Mouse (Mus musculus) spleen, postnatal 14 days (tissue): Measurements from ENCODE around the gene Hps5.
A peak's percentile ranks its signal among the peaks of the same experiment; 100 is the strongest.
"Not testable (repeated sequence)": the region's sequence is repeated elsewhere in the genome, so short reads cannot be mapped to it uniquely, and the experiment has no call there.

ENCODE experiments used
- DNase-seq, 2 experiments: peaks; one replicate each; pipeline ENCODE4 v3.0.0; 2021 to 2022; ENCODE audit warnings: low spot score in 2 of 2

The Hps5 gene

DNA sequence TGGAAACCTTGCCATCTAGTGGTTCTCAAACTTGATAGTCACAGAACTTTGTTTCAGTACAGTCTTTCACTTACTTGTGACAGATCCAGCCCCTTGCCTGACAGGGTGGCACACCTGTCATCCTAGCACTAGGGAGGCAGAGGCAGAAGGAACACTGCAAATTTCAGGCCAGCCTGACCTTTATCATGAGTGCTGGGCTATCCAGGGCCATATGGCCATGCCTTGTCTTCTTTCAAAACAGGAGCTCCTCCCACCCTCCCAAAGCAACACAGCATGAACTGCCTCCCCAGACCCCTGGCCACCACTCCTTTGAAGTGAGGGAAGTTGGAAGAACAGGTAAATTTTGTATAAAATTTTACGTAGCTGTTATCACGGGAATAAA lies 31.9 kb upstream of the Hps5 start:
- DNase-seq, result no peak

DNA sequence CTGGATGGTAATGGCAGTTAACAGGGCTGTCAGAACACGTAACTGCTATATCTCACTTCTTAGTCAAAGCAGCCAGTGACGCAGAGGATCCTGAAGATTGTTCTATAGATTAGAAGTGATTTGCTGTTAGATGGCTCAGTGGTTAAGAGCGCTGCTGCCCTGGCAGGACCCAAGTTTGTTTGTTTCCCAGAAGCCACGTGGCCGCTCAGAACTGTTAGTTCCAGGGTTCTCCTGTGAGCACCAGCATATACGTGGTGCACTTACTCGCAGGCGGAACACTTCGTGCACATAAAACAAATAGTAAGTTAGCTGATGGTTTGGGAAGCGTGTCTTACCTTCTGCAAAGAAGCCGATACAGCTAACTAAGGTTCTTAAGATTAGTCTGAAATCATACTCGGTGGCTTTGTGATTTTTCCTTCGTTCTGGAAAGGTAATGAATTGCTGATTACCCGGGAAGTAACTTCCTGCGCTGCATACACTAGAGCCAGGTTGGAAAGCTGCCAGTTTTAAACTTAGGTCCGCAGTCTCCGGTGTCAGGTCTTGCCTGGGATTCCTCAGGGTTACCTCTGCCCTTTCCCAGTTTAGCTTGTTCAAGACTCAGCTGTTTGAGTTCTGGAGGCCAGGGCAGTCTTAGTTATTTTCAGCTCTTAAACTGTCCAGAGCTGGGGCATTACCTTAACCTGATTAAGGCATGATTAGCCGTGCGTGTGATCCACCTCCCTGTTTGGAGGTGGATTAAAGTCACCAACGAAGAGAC lies 31.4 kb upstream of the Hps5 start:
- no peak for DNase-seq

DNA sequence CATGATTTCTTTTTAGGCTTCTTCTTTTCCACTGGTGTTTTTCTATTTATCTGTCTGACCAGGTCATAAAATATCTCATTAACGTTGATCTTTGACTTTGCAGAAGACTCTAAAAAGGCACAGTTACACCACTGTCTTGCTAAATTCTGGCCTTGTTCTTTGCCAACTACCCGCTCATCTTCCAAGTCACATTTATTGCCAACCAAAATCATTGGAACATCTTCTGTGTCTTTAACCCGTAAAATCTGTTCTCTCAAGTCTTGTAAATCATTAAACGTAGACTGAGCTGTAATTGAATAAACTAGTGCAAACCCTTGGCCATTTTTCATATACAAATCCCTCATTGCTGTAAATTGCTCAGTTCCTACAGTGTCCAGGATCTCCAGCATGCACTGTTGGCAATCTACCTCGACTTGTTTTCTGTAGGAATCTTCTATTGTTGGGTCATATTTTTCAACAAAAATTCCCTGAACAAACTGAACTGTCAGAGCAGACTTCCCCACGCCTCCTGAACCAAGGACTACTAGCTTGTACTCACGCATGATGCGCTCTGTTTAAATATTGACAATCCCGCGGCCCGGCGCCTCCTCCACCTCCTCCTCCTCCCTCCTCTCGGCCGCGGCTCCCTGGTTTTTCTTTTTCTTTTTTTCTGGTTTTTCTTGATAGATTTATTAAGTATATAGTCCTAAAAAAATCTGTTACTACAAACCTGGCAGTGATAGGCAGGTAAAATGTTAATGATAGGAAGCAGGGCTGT lies 25.2 kb upstream of the Hps5 start:
- not testable (repeated sequence) for DNase-seq

DNA sequence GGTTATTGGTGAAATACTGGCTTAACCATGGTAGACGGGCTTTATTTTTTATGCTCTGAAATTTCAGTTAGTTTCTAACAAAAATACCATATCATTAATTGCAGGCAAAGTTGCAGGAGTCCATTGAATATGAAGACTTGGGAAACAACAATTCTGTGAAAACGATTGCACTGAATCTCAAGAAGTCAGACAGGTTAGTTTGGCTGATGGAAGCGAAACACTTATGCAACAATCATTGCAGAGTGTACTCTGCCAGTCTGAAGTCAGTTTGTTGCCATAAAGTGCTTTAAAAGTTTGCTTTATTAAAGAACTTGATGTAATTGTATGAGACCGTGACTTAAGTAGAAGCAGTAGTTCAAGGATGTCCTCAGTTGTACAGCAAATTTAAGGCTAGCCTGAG lies 18.1 kb upstream of the Hps5 start:
- no peak for DNase-seq

DNA sequence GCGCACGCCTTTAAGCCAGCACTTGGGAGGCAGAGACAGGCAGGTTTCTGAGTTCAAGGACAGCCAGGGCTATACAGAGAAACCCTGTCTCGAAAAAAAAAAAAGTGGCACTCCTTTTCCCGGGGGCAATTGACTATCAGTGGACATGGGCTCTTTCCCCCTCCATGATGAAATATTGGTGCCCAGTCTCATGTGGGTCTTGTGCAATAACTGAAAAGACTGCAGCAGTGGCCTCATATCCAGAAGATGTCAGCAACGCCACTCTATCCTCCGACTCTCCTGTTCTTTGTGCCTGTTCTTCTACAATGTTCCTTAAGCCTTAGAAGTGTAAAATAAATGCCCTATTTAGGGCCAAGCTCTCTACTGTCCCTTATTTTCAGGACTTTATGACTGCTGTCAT lies 14.5 kb upstream of the Hps5 start:
- no peak for DNase-seq

DNA sequence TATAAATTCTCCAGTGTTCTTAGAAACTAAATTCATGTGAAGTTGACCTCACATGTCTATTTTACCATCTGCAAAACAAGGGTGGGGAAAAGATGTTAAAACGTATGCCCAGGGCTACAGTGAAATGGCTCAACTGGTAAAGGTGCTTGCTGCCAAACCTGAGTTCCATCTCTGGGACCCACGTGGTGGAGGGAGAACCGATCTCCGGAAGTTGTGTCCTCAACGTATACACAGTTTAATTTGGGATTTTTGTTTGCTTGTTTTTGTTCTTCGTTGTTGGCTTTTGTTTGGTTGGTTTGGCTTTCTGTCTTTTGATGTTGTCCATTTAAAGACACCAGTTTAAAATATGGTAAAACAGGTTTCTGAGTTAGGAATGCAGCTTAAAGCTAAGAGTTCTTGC lies 915 bp upstream of the Hps5 start:
- DNase-seq, result no peak

DNA sequence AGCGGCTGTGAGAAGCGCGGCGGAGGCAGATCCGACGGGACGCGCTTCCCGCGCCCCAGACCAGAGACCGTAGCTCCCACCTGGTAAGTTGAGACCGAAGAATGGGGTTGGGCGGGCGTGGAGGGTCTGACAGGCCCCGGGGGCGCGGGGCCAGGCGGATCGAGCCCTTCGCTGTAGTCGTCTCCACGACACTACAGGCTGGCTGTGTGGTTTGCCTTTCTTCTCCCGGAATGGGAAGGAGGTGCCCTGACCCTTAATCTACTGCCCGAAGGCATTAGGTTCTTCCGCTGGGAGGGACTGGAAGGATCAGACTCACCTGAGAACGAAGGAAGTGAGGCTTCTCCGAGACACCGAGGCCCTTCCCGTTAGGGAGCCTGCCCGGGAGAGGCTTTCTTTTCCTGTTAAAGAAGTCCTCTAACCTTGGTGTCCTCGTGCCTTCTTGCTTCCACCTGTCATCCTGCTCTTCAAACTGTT lies 379 bp upstream of the Hps5 start:
- DNase-seq, result no peak

DNA sequence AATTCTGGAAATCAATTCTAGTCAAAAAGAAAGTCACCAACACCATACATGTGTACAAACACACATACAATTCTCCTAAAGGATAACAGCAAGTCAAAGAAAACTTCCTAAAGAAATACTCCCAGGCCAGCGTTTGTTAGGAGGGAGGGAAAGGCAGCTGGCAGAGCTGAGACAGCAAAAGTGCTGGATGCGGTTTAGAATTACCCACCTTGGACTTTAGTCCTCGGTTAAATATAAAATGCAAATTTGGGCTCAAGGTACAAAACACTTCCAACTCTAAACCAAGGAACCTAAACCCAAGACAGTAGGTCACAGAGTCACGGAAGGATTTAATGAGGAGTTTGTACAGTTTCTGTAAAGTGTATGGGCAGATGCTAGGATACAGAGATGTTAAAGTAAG lies 2.0 kb downstream of the Hps5 start:
- no peak for DNase-seq

DNA sequence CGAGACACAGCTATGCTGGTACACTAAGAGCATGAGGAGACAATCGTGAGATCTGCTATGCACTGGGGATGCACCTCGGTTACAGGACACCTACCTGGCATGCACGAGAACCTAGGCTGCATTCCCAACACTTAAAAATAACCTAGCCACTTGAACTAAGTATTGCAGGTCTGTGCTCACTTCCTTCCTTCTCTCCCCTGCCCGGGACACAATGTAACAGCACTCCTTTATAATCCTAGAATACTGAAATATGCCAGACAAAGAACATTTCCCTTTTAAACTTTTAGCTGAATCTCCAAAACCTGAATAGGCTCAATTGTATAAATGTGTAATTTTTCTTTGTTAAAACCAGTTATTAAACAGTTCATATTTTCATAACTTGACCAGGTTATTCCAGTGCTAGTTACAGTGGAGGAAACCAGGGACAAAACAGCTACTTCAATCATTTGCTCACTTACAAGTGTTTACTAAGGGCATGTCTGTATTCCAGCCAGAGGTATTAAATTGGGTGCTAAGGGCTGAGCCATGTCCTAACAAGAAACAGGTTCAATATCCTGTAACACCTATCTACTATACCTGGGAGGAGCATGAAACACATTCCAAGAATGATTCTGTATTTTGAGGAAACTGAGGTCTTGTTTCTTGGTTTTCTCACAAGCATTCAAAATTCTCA lies 6.6 kb downstream of the Hps5 start:
- DNase-seq, result no peak

DNA sequence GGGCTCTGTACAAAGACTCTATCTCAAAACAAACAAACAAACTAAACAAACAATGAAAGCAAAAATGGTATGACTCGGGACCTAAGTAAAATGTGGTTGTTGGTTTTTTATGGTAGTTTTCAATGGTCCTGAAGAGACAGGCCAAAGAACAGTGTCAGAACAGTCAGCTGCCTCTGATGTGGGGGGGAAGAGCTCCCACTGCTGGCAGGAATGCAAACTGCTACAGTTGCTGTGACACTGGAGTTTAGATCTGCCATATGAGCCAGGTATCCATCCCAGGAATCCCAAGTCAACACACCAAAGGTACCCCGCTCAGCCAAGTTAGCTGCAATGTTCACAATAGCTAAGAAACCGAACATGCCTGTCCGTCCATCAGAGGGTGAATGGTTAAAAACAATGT lies 25.2 kb downstream of the Hps5 start:
- peak in 1 of 2 experiments; percentile 30 for DNase-seq

DNA sequence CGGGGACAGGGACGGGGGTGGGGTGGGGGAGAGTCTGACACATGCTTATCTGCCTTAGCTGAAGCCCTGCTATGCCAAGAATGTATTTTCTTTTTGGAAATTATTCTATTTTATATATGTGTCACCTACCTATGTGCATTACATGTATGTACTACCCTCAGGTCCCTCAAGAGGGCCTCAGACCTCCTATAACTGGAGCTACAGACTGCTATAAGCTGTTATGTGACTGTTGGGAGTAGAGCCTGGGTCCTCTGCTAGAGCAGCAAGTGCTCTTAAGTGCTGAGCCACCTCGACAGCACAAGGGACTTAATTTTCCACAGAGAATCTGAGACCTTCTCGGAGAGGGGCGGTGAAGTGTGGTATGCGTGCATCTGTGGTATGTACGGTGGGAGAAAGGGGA lies 27.4 kb downstream of the Hps5 start:
- no peak for DNase-seq

DNA sequence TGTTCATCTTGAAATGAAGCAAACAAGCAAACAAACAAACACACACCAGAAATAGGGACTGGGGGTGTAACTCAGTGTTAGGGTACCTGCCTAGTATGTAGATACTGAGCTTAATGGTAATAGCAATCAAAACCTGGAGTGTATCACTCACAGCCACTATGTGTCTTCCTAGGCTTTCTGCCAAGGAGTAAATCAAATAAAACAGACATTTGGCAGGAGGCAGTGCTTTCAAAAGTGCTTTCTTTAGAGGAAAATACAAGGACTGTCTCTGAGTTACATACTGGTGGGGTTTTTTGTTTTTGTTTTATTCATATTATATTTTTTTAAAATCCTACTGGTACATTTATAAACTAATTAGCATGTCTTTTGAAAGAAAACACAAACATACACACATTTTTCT lies 28.5 kb downstream of the Hps5 start:
- DNase-seq, result no peak

DNA sequence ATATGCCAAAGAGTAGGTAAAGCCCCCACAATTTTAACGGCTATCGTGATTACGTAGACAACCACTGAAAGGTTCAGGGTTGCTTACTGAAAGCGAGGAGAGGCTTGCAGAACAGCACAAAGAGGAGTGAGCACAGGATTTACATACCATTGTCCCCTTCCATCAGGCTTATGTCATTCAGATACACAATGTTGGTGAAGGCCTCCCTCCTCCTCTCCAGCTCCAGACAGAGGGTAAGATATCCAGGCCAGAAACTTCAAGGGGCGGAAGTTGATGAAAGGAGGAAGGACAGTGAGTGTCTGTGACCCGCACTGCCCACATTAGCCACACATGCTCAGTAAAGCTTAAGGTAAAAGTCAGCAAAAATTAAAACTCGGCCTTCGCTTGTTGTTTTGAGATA lies 31.2 kb downstream of the Hps5 start:
- no peak for DNase-seq

DNA sequence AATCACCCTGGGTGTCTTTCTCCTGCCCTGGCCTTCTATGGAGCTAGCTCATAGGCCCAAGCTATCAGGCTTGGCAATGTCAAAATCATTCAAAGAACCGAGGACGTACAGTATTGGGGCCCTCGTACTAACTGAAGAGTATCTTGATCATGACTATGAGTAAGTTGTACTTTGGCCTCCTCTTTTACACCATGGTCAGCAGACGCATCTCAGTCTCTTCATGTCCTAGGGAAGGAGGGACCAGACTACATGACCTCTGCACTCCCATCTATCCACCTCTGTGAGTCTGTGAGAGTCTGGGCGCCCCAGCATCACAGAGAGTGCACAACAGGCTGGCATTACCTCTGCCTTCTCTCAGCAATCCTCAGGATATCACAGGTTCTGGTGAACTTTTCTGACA lies 33.3 kb downstream of the Hps5 start:
- DNase-seq, result no peak

DNA sequence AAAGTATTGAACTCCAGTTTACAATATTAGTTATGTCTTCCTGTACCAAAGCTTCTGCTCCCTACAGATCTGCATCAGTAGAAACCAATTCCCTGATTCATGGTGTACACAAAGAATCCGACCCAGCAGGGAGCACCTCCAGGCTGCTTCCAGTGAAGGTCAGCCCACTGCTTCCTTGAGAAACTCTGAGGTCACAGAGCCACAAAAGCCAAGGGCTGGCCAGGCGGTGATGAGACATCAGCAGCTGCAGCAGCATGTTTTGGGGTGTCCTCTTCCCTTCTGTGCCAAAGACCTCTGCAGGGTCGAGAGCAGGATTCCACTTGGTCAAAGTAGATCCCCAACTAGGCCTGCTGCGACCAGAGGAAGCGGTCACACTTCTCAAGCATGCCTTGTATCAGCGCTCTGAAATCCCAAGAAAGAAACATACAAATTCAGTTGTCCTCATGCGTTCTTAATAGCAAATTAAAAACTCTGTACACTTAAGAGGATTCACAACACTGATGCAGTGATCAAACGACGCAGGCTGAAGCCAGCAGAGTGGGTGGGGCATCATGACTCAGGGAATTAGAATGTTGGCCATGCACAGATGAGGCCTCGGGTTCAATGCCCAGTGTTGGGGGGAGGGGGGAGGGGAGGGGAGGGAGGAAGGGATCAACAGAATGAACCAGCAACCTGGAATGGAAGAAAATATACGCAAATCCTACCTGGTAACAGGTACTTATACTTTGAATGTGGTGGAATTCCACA lies 34.6 kb downstream of the Hps5 start:
- DNase-seq, result no peak

DNA sequence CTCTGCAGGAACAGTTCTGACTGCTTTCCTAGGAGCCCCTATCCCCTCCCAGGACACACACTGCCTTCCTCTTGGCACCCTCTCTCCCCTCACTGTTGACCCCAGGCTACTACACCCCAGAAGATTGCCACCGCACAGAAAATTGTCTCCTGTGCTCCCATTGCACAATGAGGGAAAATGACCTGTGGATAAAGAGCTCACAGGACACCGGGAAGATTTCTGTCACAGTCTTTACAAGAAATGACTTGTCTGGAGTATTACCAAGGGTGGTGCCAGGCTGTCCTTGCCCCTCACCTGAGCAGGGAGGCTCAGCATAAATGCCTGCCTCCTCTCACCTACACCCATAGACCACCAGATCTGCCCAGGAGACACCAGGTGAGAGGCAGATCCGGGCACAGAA lies 44.4 kb downstream of the Hps5 start, which contains the start of gene Saa2:
TSS of gene Saa2 (plus strand) at position 301 of the 400 bp plus-strand sequence.
- no peak for DNase-seq

DNA sequence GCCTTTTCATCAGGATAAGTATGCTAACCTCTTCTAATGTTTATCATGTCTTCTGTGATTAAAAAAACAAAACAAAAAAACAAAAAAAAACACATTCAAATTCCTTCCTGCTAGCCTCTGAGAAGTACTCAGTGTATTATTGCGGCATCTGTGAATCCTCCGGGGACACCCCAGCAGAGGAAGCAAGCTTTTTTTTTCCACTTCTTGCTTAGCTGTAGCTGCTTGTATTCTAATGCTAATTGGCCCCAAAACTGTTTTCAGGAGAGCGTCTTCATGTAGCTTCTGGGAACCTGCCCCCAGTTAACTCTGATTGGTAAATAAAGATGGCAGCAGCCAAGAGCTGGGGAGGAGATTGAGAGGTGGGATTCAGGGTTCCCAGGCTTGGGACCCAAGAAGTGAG lies 47.4 kb downstream of the Hps5 start:
- DNase-seq, result no peak

DNA sequence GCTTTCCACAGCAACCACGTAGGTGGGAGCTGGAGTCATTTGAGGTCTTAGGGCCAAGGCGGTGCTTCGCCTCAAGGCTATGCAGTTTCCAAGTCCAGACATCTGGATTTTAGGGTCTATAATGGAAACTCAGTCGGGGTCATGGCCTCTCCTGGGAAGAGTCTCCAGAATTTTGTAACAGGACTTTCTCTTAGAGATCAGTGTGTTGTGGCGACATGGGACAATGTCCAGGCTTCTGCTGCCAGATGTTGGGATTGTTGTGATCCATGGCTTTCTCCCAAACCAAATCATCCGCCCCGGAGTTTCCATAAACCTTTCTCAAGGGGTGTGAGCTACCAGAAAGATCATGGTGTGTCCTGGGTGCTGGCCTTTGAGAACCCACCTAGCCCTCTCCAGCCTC lies 49.5 kb downstream of the Hps5 start:
- DNase-seq, result no peak

DNA sequence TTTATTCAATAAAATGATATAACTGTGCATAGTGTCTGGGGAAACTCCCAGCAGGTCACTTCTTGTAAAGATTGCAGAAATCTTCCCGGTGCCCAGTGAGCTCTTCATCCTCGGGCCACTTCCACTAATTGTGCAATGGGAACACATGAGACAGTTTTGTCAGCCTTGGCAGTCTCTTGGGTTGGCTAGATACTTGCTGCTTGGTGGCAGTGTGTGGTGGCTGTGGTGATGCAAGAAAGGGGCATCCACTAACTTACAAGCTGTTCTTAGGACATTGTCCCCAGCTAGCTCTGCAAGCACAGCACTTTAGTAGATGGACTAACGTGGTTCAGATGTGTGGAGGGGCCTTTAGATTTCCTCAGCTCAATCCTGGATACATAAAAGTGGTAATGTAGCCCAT lies 50.0 kb downstream of the Hps5 start:
- DNase-seq, result no peak

DNA sequence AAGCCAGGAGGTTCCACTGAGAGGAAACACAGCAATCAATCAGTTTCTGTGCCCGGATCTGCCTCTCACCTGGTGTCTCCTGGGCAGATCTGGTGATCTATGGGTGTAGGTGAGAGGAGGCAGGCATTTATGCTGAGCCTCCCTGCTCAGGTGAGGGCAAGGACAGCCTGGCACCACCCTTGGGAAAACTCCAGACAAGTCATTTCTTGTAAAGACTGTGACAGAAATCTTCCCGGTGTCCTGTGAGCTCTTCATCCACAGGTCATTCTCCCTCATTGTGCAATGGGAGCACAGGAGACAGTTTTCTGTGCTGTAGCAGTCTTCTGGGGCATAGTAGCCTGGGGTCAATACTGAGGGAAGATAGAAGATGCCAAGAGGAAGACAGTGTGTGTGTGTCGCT lies 53.0 kb downstream of the Hps5 start, which contains the start of gene Saa1:
TSS of gene Saa1 (minus strand) at position 101 of the 400 bp plus-strand sequence.
- DNase-seq, result not testable (repeated sequence)

DNA sequence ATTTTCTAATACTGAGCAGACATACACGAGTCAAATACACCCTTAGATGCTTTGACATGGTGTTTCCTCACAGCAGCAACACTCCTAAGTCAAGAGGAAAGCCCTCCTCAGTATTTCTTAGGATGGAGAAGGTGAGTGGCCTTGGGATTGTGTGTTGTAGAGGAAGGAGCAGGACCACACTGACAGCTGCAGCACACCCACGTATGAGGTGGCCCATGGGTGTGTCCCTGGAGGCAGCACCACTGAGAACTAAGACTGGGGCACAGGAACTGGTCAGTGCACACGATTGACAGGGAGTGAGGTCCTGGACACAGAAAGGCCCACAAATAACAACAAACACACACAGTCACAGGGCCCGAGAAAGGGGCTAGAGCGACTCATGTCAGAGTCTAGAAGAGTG lies 55.8 kb downstream of the Hps5 start:
- not testable (repeated sequence) for DNase-seq
